In the genomic region with DNA sequence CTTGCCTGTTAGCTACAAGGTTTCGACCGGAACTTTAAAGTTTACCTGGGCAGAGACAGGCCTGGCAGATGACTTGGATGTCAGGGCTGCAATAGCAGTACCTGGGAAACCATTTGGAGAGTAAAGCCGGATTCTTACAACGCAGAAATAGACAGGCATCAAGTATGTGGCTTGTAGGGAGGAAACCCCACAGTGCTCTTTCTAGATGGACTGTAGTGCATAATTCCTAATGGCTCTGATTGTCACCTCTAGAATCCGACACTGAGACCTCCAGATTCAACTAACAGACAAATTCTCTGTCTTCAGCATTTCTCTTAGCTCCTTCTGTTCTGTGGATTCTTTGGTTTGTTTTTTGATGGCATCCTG, we compare ENCODE assay signal across 7 mouse cellular contexts. TPM values are rescaled to one million over a fixed set of nuclear protein-coding genes. Genes with fewer than 3 reads are reported as not detected.
A peak's percentile ranks its signal among the peaks of the same experiment; 100 is the strongest.
DNase-seq lines count a peak whose midpoint lies in the region; ATAC-seq and TF ChIP-seq lines count a peak whose summit lies in the region.

No protein-coding gene starts in this region.

- H3K27ac ChIP-seq in lung, postnatal 0 days (ENCODE audit: low read length) = no peak overlapping the region
- H3K27ac ChIP-seq in forebrain, embryonic 15.5 days (replicated peaks) = peak overlapping the region; percentile 92; the same call in 1 of the 2 replicates
- H3K27ac ChIP-seq in limb, embryonic 15.5 days = no peak overlapping the region
- no peak overlapping the region; the same call in 1 of the 2 replicates for H3K27ac ChIP-seq in stomach, embryonic 15.5 days

- H3K4me2 ChIP-seq in lung, postnatal 0 days (replicated peaks; ENCODE audit: low read depth, low read length) = peak overlapping the region; percentile 78
- H3K4me2 ChIP-seq in forebrain, embryonic 15.5 days (replicated peaks) = peak overlapping the region; percentile 50
- peak overlapping the region; percentile 89 for H3K4me2 ChIP-seq in limb, embryonic 15.5 days
- H3K4me2 ChIP-seq in stomach, embryonic 15.5 days = peak overlapping the region; percentile 86

- no peak overlapping the region for H3K9ac ChIP-seq in lung, postnatal 0 days (replicated peaks; ENCODE audit: low read depth)
- peak overlapping the region; percentile 93 for H3K9ac ChIP-seq in forebrain, embryonic 15.5 days (replicated peaks)
- H3K9ac ChIP-seq in limb, embryonic 15.5 days = no peak overlapping the region
- no peak overlapping the region for H3K9ac ChIP-seq in stomach, embryonic 15.5 days

- peak overlapping the region; percentile 64; the same call in 1 of the 2 replicates for H3K4me3 ChIP-seq in lung, postnatal 0 days (ENCODE audit: low read depth, low read length)
- peak overlapping the region; percentile 92 for H3K4me3 ChIP-seq in forebrain, embryonic 15.5 days
- H3K4me3 ChIP-seq in limb, embryonic 15.5 days = peak overlapping the region; percentile 74
- peak overlapping the region; percentile 80 for H3K4me3 ChIP-seq in stomach, embryonic 15.5 days (replicated peaks)

- TF ChIP-seq EP300 in lung, postnatal 0 days (IDR thresholded peaks at IDR 0.05) = no peak

- no peaks in the 10 kb centered on the region for H3K9me3 ChIP-seq in lung, postnatal 0 days (ENCODE audit: low read length)
- H3K9me3 ChIP-seq in forebrain, embryonic 15.5 days = no peaks in the 10 kb centered on the region
- no peaks in the 10 kb centered on the region for H3K9me3 ChIP-seq in limb, embryonic 15.5 days
- no peaks in the 10 kb centered on the region for H3K9me3 ChIP-seq in stomach, embryonic 15.5 days

- ATAC-seq in lung, postnatal 0 days = no peak
- ATAC-seq in forebrain, embryonic 15.5 days (replicated peaks) = no peak; the same call in 1 of the 2 replicates
- no peak for ATAC-seq in limb, embryonic 15.5 days (ENCODE audit: insufficient number of reproducible peaks, low FRiP score, low TSS enrichment, low read depth)
- ATAC-seq in stomach, embryonic 15.5 days (ENCODE audit: insufficient read depth, low FRiP score, low read depth) = no peak

- no peaks in the 10 kb centered on the region for H3K27me3 ChIP-seq in lung, postnatal 0 days (replicated peaks; ENCODE audit: insufficient read depth, low read length)
- H3K27me3 ChIP-seq in forebrain, embryonic 15.5 days = no peaks in the 10 kb centered on the region
- no peaks in the 10 kb centered on the region for H3K27me3 ChIP-seq in limb, embryonic 15.5 days
- no peaks in the 10 kb centered on the region for H3K27me3 ChIP-seq in stomach, embryonic 15.5 days (replicated peaks)

- H3K36me3 ChIP-seq in lung, postnatal 0 days (ENCODE audit: insufficient read depth, low read length) = no peaks in the 10 kb centered on the region
- peaks cover 19% of the 10 kb centered on the region for H3K36me3 ChIP-seq in forebrain, embryonic 15.5 days
- H3K36me3 ChIP-seq in limb, embryonic 15.5 days = peaks cover 14% of the 10 kb centered on the region
- H3K36me3 ChIP-seq in stomach, embryonic 15.5 days = 0 out of 2 replicates have a peak, but pooled peaks cover 7% of the 10 kb centered on the region

- no peak for DNase-seq in lung, postnatal 0 days (ENCODE audit: low spot score)
- DNase-seq in lung, postnatal 14 days = no peak
- DNase-seq in layer of hippocampus, adult 9-10 months (ENCODE audit: low spot score) = no peak
- DNase-seq in thymus, postnatal 4 days = no peak

- WGBS in lung, postnatal 0 days = 15% methylated on average over 5 of the region's 5 CpGs
- 7% methylated on average over 5 of the region's 5 CpGs for WGBS in forebrain, embryonic 15.5 days
- 15% methylated on average over 5 of the region's 5 CpGs for WGBS in limb, embryonic 15.5 days
- WGBS in stomach, embryonic 15.5 days = 14% methylated on average over 5 of the region's 5 CpGs

- no peaks in the 10 kb centered on the region for H3K4me1 ChIP-seq in lung, postnatal 0 days (ENCODE audit: insufficient read depth, low read depth, low read length)
- H3K4me1 ChIP-seq in forebrain, embryonic 15.5 days = peaks cover 20% of the 10 kb centered on the region
- peaks cover 9% of the 10 kb centered on the region for H3K4me1 ChIP-seq in limb, embryonic 15.5 days
- H3K4me1 ChIP-seq in stomach, embryonic 15.5 days = peaks cover 4% of the 10 kb centered on the region; the same call in 1 of the 2 replicates

- TF ChIP-seq CTCF in lung, postnatal 0 days (IDR thresholded peaks at IDR 0.05) = no peak

RNA-seq across cellular contexts. Expression of a gene that starts 0.3 kb away (rescaled TPM):
- polyA plus RNA-seq in lung, postnatal 0 days (2015; fragmentation: Nextera tagmentation; extraction: Ambion mirVana) = 2.5 and 3.3 TPM in 2 replicates
- polyA plus RNA-seq in forebrain, embryonic 15.5 days (2015; fragmentation: Nextera tagmentation; extraction: Ambion mirVana) = 25.5 and 26.0 TPM in 2 replicates
- 8.4 and 8.8 TPM in 2 replicates for polyA plus RNA-seq in limb, embryonic 15.5 days (2015; fragmentation: Nextera tagmentation; extraction: Ambion mirVana)
- polyA plus RNA-seq in stomach, embryonic 15.5 days (2015; fragmentation: Nextera tagmentation; extraction: Ambion mirVana) = 6.7 and 7.2 TPM in 2 replicates

RNA-seq across cellular contexts. Expression of a gene that starts 20.9 kb away (rescaled TPM):
- polyA plus RNA-seq in lung, postnatal 0 days (2015; fragmentation: Nextera tagmentation; extraction: Ambion mirVana) = not detected in 2 replicates
- not detected in 2 replicates for polyA plus RNA-seq in forebrain, embryonic 15.5 days (2015; fragmentation: Nextera tagmentation; extraction: Ambion mirVana)
- polyA plus RNA-seq in limb, embryonic 15.5 days (2015; fragmentation: Nextera tagmentation; extraction: Ambion mirVana) = not detected in 2 replicates
- polyA plus RNA-seq in stomach, embryonic 15.5 days (2015; fragmentation: Nextera tagmentation; extraction: Ambion mirVana) = not detected in 2 replicates

RNA-seq across cellular contexts. Expression of a gene that starts 57.3 kb away (rescaled TPM):
- polyA plus RNA-seq in lung, postnatal 0 days (2015; fragmentation: Nextera tagmentation; extraction: Ambion mirVana) = 4.7 and 5.1 TPM in 2 replicates
- polyA plus RNA-seq in forebrain, embryonic 15.5 days (2015; fragmentation: Nextera tagmentation; extraction: Ambion mirVana) = 40.1 and 41.8 TPM in 2 replicates
- 21.8 and 22.3 TPM in 2 replicates for polyA plus RNA-seq in limb, embryonic 15.5 days (2015; fragmentation: Nextera tagmentation; extraction: Ambion mirVana)
- polyA plus RNA-seq in stomach, embryonic 15.5 days (2015; fragmentation: Nextera tagmentation; extraction: Ambion mirVana) = 14.9 and 15.3 TPM in 2 replicates
